Mouse (Mus musculus): ENCODE measurements around the gene Sec24d.

The Sec24d gene

DNA sequence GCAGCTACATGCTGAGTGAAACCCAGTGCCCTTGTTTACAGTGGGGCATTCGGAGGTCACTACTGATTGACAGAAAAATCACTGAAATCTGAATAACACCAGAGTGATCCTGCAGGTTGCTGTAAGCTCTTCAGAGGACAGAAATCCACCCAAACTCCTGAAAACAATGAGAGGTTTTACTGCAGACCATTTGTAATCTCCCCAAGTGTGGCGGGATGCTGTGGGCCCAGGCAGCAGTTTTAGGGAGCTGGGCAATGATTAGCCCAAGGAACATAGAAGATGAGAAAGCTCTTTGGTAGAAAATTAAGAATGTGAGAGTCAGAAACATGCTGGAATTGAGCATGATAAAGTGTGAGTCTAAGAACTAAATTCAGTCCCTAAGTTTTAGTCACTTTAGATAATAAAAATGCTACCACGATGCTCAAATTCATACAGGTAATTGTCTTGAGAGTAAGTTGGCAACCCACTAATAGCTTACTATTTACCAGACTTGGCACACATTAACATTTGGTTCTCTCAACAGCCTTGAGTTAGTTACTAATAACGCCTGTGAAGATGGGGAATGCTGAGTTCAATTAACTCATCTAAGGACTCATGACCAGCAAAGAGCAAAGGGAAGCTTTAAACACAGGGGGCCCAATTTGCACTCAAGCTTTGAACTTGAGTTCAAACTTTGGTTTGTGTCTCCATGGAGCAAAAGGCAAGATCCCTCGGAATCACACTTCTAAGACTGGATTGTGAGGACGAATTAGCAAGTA is 144.7 kb downstream of the Sec24d start:
- no peak for DNase-seq

DNA sequence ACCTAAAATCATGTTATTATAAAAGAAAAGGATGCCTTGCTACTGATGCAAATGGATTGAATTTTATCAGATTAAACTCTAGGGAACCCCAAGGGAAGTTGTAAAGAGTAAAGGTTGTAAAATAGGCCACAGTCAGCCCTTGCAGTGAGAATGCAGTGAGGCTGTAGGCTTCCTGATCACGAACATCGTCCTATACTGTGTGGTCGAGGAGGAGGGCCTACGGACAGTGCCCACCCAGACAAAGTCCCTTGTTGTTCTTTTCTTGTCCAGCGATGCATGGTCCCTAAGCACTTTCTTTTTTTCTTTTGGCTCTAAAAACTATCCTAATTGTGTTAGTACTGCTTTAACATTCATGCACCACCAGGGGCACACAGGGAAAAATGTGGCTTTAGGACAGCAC is 145.9 kb downstream of the Sec24d start:
- no peak for DNase-seq
